Mouse (Mus musculus): ENCODE measurements around the gene Eml6. TPM values are rescaled to one million over a fixed set of nuclear protein-coding genes. Genes with fewer than 3 reads are reported as not detected.
A peak's percentile ranks its signal among the peaks of the same experiment; 100 is the strongest.
"Not testable (repeated sequence)": the region's sequence is repeated elsewhere in the genome, so short reads cannot be mapped to it uniquely, and the experiment has no call there.

The Eml6 gene
- 10 to 100 TPM in 1 of 4 experiments, 1 to 10 TPM in 3; 3.8 to 11.4 (median 7.0) TPM for total RNA-seq (2022)

DNA sequence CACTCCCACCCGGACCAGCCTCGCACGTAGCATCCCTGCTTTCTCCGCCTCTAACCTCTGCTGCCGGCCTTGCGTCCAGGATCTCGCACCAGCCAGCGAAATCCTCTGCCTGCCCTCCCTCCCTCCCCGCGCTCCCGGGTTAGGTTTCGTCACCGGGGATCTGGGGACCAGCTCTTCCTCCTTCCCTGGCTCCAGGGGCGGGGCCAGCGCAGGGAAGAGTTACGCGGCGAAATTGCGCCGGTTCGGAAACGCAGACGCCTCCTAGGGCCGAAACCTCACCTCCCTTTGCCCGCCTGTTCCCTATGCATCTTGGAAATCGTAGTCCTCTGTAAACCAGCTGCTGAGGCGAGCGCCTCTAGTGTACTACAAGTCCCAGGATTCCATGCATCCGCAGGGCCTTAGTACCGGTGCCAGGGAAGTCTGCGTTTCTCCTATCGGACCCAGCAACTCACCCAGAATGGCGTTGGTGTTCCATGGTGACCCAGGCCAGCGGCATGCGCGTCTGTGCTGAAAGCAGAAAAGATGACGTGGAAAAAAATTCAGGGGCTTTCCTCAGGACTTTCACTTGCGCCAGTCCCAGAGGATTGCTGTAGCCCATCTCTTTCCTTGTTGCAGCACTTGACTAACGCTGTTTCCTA, at the start of gene Eml6:
Eml6 (minus strand) TSS at position 199 of the 638 bp plus-strand sequence.
- peak; percentile 98 for DNase-seq

DNA sequence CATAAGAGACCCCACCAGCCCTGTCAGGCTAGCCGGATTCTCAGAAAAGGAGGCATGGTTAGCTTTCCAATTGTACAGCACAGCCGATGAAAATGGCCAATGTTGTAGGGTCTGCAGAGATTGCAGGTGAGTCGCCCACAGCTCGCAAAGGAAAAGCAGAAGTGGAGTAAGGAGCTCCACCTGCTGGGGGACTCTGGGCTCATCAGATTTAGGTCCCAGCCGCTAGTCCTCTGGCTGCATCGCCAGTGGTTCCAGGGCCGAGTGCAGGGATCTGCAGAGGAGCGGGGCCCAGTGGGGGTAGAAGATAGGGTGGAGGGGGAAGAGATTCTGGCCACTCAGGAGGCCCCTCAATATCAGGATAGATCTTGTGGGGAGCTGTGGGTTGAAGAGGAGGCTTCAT, 31.5 kb upstream of the Eml6 start:
- no peak for DNase-seq

DNA sequence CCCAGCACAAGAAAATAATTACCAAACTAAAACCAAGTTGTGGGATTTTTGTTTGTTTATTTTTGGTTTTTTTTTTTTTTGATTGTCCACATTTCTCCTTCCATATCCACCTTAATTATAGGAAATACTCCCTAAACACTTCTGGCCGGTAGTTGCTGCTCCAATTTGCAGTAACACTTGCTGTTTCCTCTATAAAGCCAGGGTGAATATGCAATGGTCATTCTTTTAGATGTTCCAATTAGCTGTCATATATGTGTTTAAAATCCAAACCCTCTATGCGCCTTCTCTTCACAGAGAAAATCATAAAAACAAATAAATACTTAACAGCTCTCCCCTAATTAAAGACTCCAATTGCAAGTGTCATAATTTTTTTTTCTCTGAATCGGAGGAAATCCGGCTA, 689 bp downstream of the Eml6 start:
- DNase-seq: no peak

DNA sequence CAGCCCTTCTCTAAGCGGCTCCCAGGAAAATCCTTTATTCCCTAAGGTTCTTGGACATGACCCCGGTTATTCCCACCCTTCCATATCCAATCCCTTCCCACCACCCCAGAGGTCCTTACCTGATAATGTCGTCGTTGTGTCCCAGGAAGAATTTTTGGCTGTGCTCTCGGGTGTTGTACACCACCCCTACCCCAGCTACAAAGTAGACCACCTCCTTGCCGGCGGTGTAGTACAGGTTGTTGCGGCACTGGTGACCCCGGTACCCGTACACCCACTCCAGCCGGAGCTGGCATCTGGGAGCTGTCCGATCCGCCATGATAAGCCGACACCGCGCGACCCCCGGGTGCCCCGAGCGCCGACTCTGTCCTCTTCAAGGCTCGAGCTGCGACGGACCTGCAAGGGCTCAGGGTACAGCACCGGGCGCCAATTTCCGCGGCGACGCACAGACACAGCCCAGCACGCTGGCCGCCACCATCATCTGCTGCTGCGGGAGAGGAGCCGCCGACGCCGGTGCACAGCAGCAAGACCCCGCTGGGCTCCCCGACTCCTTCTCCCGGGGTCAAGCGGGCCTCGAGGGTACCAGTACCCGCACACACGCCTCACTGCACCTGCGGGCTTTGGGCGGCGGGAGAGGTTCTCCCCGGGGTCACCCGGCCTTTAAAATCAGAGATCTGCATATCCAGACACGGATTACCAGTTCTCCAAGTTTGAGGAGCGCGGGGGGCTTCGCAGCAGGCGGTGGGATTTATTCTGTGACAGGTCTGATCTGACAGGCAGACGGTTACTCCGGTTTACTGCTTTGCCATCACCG, 1.4 kb downstream of the Eml6 start:
- DNase-seq: peak; percentile 15

DNA sequence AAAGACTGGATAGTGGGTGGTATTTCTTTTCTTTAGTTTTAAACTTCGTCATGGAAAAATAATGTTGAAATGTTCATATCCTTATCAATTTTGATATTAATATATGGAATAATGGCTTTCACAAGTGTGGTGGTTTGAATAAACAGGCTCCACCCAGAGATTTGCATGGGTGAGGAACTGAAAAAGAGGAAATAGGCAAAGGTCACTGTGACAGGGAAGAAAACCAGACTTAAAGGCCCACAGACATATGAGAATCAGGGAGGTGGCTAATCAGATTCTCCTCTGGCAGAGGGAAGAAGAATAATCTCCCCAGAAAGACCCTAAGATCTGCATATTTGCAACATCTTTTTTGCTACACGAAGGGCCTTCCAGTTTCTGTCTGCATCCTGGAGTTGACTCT, 39.6 kb downstream of the Eml6 start:
- DNase-seq: no peak

DNA sequence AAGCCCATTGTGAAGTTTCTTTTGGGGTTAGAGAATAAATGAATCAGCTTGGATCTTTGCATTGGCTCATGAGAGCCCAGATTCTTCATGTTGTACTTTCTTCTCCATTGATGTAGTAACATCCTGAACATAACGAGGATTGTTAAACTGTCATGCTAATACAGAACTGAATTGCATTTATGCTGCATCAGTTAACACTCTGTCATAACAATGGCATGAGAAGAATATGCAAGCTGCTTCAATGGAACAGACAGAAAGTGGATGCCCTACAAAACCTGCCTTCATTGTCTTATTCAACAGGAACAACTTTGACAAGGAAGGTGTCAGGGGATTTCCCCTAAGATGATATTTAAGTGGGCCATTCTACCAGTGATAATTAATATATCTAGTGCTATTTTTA, 57.0 kb downstream of the Eml6 start:
- no peak for DNase-seq

DNA sequence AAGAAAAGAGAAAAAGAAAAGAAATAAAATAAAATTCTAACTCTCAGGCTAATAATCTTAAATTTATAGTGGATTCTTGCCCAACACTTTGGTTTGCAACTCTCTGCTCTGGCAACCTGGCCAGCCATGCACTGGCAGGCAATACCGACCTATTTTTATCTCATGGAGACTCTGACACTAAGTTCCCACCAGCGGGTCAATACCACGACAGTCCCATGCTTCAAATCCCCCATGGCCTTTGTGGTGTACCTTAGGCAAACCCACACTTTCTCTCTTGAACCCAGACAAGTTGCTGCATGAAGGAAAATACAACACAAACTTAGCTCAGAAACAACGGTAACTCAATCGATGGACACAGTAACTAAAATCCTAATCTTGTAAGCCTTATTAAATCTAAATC, 66.5 kb downstream of the Eml6 start:
- DNase-seq: no peak

DNA sequence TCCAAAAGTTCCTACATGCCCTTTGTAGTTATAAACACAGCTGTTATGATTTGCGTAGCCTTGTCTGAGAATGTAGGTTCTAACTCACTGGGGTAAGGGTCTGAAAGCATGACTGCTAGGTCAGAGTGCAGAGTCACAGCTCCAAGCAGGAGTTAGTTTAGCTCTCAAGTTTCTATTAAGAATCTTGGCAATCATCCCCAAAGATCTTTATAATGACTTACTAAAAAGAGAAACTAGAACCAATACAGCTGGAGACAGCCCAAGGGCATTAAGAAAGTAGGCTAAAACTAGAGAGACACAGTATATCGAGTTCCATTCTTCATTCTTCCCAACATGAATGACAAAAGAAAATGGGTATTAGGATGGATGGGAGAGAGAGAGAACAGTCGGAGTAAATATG, 81.2 kb downstream of the Eml6 start:
- no peak for DNase-seq

DNA sequence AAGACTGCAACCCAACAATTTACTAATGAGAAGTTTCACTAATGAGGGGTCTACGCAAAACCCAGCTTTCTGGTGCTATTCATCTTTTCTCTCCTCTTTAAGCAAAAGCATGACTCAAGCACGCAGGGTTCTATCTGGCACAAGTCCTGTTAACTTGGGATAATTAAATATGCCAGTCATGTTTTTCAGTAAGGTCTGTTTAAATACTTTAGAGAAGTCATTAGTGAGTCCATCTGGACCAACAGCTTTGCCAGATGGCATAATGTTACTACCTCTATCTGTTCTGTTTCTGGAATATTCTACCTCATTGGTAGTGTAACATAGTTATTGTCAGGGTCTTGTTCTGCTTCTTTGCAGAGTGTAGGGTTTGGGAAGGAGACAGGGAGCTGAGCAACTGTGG, 101.5 kb downstream of the Eml6 start:
- DNase-seq: no peak

DNA sequence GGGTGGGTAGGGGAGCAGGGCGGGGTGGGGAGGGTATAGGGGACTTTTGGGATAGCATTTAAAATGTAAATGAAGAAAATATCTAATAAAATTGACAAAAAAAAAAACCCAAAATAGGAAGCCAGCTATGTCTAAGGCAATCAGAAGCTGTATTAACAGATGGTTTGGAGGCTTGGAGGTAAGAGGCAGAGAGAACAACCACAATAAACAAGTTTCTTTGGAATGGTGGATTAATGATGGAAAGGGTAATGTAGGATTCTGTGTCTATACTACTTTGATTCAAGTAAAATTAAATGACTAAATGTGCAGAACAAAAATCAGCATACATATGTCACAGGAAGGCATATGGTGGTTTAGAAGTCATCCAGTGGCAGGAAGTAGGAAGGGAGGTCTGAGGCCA, 102.0 kb downstream of the Eml6 start:
- DNase-seq: no peak

DNA sequence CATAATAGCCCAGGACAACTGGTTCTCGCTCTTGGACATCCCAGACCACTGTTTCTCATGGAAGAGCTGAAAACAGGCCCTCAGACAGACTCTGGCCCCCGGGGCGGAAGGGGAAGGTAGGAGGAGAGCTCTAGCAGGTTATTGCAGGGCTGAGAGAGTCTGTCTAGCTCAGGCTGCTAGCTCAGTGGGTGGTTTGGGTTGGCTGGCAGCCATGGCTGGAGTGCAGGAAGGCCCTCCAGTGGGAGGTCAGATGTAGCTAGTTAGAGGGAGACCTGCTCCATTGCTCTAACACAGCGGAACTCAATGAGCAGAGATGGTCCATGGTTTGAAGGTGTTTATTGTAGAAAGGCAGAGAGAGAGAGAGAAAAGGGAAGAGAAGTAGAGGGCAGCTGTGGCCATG, 112.7 kb downstream of the Eml6 start:
- no peak for DNase-seq

DNA sequence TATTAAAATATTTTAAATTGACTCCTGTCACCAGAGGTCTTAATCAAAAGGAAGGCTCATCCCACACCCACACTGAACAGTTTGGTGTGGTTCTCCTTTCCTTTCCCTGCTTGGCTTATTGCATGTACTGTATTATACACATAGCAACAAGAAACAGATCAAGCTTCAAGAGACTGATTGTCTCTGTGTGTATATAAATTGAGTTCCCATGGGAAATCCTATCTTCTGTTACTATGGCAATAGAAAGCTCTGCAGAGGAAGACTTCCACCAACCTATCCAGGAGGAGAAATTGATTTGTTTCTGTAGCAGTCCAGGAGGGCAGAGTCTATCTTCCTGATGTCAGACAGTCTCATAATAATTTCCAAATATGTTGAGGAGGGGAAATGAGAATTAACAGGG, 116.5 kb downstream of the Eml6 start:
- DNase-seq: no peak

DNA sequence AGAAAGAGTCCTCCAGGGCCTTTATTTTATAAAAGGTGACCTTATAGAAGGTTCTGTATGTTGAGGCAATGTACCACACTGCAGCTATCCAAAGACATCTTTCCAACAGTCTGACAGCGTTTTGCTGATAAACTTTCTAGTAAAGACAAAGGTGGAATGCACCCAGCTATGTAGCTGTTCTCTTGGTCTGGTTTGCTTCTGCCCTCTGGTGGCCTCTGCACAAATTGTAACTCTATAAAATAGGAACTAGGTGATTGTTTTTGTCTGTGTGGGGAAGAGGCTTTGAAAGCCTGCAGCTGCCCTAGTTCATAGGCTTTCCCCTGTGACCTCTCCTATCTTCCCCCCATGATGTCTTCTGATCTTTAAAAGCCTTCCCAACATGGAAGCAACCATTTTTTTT, 140.7 kb downstream of the Eml6 start:
- DNase-seq: peak; percentile 11

DNA sequence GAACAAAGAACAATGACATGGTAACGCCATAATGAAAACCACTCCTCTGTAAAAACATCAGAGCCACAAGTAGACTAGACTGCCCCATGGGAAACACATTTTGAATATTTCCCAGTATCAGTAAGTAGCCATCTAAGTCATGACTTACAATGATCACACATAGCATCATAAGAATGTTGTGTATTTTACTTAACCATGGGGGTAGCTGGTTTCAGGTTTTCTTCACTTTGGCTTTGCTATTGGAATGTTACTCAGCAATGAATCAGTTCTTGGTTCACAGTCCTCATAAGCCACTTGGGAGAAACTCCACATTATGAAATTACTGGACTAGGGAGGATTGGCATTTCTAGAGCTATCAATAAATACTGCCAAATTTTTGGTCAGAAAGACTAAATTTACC, 141.5 kb downstream of the Eml6 start:
- no peak for DNase-seq

DNA sequence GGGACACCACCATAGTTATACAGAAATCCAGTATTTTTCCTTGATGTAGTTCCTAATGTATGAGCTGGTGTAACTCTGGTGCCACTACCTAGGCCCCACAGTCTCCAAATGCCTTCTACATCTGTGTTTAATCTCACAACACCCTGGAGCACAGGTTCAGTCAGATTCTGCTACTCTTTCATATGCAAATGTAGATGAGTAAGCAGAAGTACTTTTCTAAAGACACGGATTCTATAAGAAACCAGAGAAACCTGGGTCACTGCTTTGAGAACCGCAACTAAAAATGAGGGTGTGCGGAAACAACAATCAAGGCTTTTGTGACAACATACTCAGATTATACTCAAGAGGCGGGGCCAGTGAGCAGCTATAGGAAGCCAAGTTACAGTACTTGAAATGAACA, 142.8 kb downstream of the Eml6 start:
- no peak for DNase-seq

DNA sequence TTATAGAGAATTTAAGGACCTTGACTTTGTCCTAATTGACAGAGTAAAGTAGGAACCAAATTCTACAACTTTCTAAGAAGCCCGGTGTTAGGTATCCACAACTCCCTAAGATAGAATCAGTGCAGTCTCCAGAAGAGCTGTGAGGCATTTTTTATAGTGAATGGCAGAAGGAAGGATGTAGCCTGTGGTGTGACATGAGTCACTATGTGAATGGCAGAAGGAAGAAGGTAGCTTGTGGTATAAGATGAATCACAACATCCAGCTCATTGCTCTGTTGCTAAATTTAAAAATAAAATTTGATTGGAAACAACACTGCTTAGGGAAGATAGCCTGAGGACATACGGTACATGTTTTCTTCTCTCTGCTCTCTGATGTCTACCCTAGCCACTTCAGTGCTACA, 146.2 kb downstream of the Eml6 start:
- DNase-seq: no peak

DNA sequence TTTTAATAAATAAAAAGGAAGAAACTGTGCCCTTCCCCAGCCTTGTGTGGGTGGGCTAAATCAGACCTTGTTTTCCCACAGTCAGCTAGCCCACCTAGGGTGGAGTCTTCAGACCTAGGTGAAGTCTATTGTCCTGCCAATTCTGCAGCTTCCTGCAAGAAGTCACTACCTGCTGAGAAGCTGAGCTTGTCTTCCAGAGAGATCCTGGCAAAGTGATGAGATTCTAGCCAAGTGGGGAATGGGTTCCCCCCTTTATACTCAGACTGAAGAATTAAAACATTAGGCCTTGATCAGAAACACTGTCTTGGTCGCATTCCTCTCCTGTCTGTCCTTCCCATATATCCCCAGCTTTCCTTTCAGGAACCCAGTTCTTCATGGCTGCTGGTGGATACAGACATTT, 147.9 kb downstream of the Eml6 start:
- DNase-seq: no peak

DNA sequence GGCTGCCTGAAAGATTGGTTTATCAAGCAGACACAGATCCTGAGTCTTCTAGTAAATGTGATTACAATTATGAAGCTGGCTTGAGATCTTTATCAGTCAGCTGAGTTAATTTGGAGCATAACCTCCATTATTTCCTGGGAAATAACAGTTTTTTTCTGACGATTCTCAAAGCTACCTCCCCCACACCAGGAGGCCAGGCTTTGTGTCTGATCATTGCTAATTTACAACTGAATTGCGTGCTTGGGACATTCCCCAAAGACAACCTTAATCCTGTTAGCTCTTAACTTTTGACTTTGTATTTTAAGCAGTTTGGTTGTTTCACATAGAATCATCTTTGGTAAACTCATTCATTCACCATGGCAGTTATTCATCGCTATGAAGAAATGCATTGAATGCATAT, 148.6 kb downstream of the Eml6 start:
- DNase-seq: no peak

DNA sequence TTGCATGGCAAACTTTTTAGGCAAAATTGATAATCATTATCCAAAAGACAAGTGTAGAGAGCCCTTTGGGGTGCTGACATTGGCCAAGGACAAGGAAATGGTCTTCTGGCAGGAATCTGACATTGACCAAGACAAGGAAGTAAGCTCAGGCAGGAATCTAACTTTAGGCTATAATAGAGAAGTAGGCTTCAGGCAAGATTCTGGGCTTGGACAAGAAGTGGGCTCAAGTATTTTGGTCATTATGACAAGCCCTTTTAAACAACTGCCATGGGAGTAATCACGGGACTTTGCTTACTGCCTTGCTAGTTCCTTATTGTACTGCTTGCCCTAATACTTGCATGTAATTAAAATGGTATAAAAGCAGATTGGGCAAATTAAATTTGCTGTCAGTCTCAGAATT, 151.1 kb downstream of the Eml6 start:
- DNase-seq: not testable (repeated sequence)

DNA sequence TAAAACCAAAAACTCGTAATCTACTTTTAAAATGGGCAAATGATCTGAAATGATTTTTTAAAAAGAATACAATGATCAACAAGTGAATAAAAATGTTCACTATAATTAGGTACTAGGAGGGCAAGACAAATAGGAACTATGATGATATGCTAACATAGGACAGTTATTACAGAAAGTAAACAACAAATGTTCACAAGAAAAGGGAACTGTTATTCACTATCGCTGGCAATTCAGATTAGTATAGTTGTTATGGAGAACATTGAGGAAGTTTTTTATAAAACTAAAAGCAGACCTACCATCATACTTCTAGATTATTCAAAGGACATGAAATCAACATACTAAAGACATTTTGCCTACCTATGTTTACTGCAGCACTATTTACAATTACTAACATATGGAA, 155.7 kb downstream of the Eml6 start:
- DNase-seq: no peak

DNA sequence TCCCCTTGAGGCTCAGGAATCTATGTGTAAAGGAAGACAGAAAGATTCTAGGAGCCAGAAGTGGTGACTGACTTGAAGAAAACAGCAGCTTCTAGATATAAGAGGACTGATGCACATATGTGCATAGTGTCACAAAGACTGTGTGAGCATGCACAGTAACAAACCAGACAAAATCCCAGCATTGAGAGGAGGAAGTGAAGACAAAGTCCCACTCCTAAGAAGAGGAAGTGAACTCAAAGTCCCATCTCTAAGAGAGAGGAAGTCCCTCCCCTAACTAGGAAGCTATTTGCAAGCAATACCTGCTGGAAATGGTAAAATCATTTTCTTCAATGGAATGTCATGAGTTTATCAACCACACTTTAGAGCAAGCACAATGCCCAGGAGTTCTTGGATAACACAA, 161.6 kb downstream of the Eml6 start:
- no peak for DNase-seq

DNA sequence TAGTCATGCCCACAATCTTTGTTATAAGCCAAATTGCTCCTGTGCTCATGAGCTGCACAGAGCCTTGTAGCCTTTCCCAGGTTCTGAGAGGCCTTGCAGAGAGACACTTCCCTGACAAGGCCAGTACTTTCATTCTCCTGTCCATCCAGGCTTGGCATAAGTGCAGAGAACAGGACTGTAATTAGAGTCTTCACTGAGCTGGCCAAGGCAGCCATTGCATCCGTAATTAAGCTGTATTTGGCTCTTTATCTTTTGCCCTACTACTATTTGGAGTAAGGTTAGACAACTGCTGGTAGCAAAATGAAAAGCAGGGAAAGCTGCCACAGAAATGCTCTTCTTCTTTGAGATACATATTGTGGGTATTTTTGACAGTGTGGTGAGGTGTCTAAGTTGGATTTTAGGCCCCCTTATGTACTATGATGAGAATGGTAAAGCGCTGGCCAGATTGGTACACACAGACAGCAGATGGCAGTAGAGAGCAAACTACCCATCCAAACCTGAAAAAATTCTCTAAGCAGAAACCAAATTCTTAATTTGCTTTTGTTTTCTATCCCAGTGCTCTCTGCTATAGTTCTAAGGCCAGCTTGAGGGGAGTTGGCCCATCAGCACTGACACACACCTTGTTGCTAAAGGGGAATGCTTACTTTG, 164.0 kb downstream of the Eml6 start:
- DNase-seq: no peak

DNA sequence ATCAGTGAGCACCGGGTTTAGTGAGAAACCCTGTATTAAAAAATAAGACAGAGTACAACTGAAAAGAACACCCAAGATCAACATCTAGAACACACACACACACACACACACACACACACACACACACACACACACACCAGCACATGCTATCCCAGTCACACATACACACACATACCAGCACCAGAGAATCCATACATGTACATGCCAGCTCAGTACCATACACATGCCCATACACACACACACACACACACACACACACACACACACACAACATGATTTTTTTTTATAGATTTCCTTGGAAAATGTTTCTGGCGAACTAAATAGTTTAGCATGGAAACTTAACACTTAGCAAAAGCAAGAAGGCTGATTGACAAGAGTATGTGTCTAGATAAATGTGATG, 164.8 kb downstream of the Eml6 start:
- no peak for DNase-seq

Data from adrenal gland, adult 8-10 months (tissue).